Mouse (Mus musculus) splenic B cell, adult 2 months (primary cell): ENCODE measurements around the gene Olfr1342.

Experiments
- DNase-seq: peaks from one replicate; pipeline ENCODE4 v3.0.0-alpha.2; 2011; ENCODE audit warnings: low read depth, low spot score
- H3K27me3 ChIP-seq: 2 replicates; pipeline ENCODE4 v1.6.1; 2012; ENCODE audit warnings: mild to moderate bottlenecking, low read length, moderate library complexity, mixed read lengths; ENCODE audit not compliant: control insufficient read depth, poor library complexity, insufficient read depth, severe bottlenecking
- H3K36me3 ChIP-seq: 2 replicates; pipeline ENCODE4 v1.6.1; 2012; ENCODE audit warnings: mild to moderate bottlenecking, low read length, moderate library complexity, mixed read lengths; ENCODE audit not compliant: control insufficient read depth, poor library complexity, insufficient read depth, severe bottlenecking

The Olfr1342 gene

GRCm38 (mm10) chr4:118642346-118643190, 50.0 kb downstream of the Olfr1342 start:
- H3K36me3 ChIP-seq: no peaks in the 10 kb centered on the region
- H3K27me3 ChIP-seq: no peaks in the 10 kb centered on the region
- DNase-seq: no peak
